Mouse (Mus musculus): Measurements from ENCODE around the gene Jchain. TPM values are rescaled to one million over a fixed set of nuclear protein-coding genes. Genes with fewer than 3 reads are reported as not detected.

The Jchain gene
- polyA plus RNA-seq, 1 experiment from 2014 or later = not detected

GRCm38 (mm10) chr5:88489004-88489403 lies 38.7 kb downstream of the Jchain start:
- Histone ChIP-seq H3K4me1 (peaks cover 8% of the 10 kb centered on the region; the same call in 1 of the 2 replicates), H3K9me3 (no peaks in the 10 kb centered on the region), H3K36me3 (replicated peaks) (no peaks in the 10 kb centered on the region), H3K27me3 (ENCODE audit: poor library complexity, severe bottlenecking) (no peaks in the 10 kb centered on the region), H3K4me3 (no peak overlapping the region), H3K27ac (no peak overlapping the region)
- no peak for DNase-seq (ENCODE audit: extremely low spot score, low spot score)
- WGBS = 83% methylated on average over 2 of the region's 2 CpGs

- no peaks in the 10 kb centered on the region for H3K9me3 ChIP-seq
- no peak within 1 kb of the TSS for H3K27ac ChIP-seq
- H3K36me3 ChIP-seq (replicated peaks) = no peaks in the 10 kb centered on the region
Observed at GRCm38 (mm10) chr5:88487675-88488074, 40.0 kb downstream of the Jchain start, which contains the start of gene Enam. Enam (plus strand) TSS chr5:88487975.

More at GRCm38 (mm10) chr5:88487675-88488074, 40.0 kb downstream of the Jchain start, which contains the start of gene Enam:
- peaks cover 8% of the 10 kb centered on the region; the same call in 1 of the 2 replicates for H3K4me1 ChIP-seq
- no peak for DNase-seq (ENCODE audit: extremely low spot score, low spot score)
- no peak within 1 kb of the TSS for H3K4me3 ChIP-seq
- H3K27me3 ChIP-seq (ENCODE audit: poor library complexity, severe bottlenecking) = no peaks in the 10 kb centered on the region

Other genes with a start within 250 kb of the Jchain start
- gene Prol1, start 210.6 kb downstream of the Jchain start, polyA plus RNA-seq (2016; fragmentation: Nextera tagmentation; extraction: Ambion mirVana) = not detected in 2 replicates
- gene Amtn, start 151.8 kb downstream of the Jchain start, polyA plus RNA-seq (2016; fragmentation: Nextera tagmentation; extraction: Ambion mirVana) = not detected in 2 replicates
- 0.16 TPM in 1 of 2 replicates, not detected in the other for gene Ambn, start 71.9 kb downstream of the Jchain start, polyA plus RNA-seq (2016; fragmentation: Nextera tagmentation; extraction: Ambion mirVana)
- gene Enam, start 39.9 kb downstream of the Jchain start, polyA plus RNA-seq (2016; fragmentation: Nextera tagmentation; extraction: Ambion mirVana) = not detected in 2 replicates
- gene Utp3, start 26.6 kb upstream of the Jchain start, polyA plus RNA-seq (2016; fragmentation: Nextera tagmentation; extraction: Ambion mirVana) = 86.5 and 95.9 TPM in 2 replicates
- 29.6 and 33.9 TPM in 2 replicates for gene Rufy3, start 37.1 kb upstream of the Jchain start, polyA plus RNA-seq (2016; fragmentation: Nextera tagmentation; extraction: Ambion mirVana)
- 79.7 and 82.4 TPM in 2 replicates for gene Grsf1, start 148.3 kb upstream of the Jchain start, polyA plus RNA-seq (2016; fragmentation: Nextera tagmentation; extraction: Ambion mirVana)
- 14.1 and 14.9 TPM in 2 replicates for gene Mob1b, start 193.0 kb upstream of the Jchain start, polyA plus RNA-seq (2016; fragmentation: Nextera tagmentation; extraction: Ambion mirVana)
- gene Dck, start 237.1 kb upstream of the Jchain start, polyA plus RNA-seq (2016; fragmentation: Nextera tagmentation; extraction: Ambion mirVana) = 122 and 127 TPM in 2 replicates